Mouse (Mus musculus) limb, embryonic 15.5 days (tissue): ENCODE data around the gene H2afv. TPM values are rescaled to one million over a fixed set of nuclear protein-coding genes. Genes with fewer than 3 reads are reported as not detected.

Source experiments
- ATAC-seq: fragments of 200-750 bp; cut with Nextera tagmentation; 2 replicates; pipeline ENCODE4 v1.8.0; 2017; ENCODE audit warnings: low read depth, moderate TSS enrichment; ENCODE audit not compliant: insufficient number of reproducible peaks, low FRiP score, low TSS enrichment
- H3K27ac ChIP-seq: fragments of 300-500 bp; sonication (generic); 2 replicates; pipeline ENCODE4 v1.5.1; 2015; ENCODE audit warnings: moderate library complexity, mild to moderate bottlenecking, inconsistent platforms
- H3K27me3 ChIP-seq: fragments of 300-500 bp; sonication (generic); 2 replicates; pipeline ENCODE4 v1.6.1; 2015; ENCODE audit warnings: inconsistent platforms
- H3K36me3 ChIP-seq: fragments of 300-500 bp; sonication (generic); 2 replicates; pipeline ENCODE4 v1.6.1; 2015; ENCODE audit warnings: inconsistent platforms
- H3K4me1 ChIP-seq: fragments of 300-500 bp; sonication (generic); 2 replicates; pipeline ENCODE4 v1.6.1; 2015; ENCODE audit warnings: inconsistent platforms
- H3K4me2 ChIP-seq: fragments of 300-500 bp; sonication (generic); 2 replicates; pipeline ENCODE4 v1.6.1; 2015; ENCODE audit warnings: mild to moderate bottlenecking, inconsistent platforms
- H3K4me3 ChIP-seq: fragments of 300-500 bp; sonication (generic); 2 replicates; pipeline ENCODE4 v1.5.1; 2015; ENCODE audit warnings: mild to moderate bottlenecking, inconsistent platforms
- H3K9ac ChIP-seq: fragments of 300-500 bp; sonication (generic); 2 replicates; pipeline ENCODE4 v1.6.1; 2015; ENCODE audit warnings: inconsistent platforms
- H3K9me3 ChIP-seq: fragments of 300-500 bp; sonication (generic); 2 replicates; pipeline ENCODE4 v1.6.1; 2016; ENCODE audit warnings: inconsistent platforms
- WGBS: fragments of 180-500 bp; shearing (Covaris S2); methylation state at CpG from one replicate; pipeline ENCODE4 v1.1.7; 2015; 5-methylcytosine and 5-hydroxymethylcytosine counted together
- polyA plus RNA-seq: library from polyadenylated mRNA; unstranded; fragments of >200 nt; fragmentation: Nextera tagmentation; extraction: Ambion mirVana; gene quantifications from 2 replicates; pipeline ENCODE4 v1.2.1, GENCODE M21; 2015

Gene H2afv
- 402 and 435 TPM in 2 replicates for polyA plus RNA-seq

DNA sequence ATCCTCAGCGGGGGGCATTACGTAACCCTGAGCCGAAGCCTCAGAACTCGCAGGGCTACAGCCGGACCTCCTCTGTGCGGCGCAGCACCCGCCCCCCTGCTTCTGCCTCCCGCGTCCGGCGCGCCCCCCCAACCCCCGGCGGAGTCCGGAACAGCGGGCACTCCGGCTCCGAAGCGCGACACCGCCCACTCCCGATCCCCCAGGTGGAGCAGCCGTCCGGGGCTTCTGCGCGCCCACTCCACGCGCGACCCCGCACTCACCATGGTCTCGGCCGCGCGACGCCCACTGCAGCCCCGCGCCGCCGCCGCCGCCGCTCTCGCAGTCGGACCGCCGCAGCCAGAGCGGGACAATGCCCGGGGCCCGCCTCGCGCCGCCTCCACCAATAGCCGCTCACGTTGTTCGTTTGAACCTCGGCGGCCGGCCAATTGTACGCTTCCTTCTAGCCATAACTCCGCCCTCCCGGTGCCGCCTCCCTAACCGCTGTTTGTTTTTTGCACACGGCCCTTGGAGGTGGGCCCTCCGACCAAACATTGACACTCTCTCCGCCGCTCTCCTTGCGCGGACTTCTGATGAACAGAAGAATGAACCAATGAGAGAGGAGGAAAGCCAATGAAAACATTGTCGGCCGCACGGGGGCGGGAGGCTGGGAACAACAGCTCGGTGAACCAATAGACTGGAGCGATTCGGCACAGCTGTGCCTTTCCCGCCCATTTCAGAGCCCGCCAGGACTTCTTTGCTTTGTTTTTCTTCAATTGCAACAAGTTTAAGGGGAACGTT is at the start of gene H2afv:
TSS of gene H2afv (minus strand) at position 367 of the 777 bp plus-strand sequence.
- peak within 1 kb of the TSS; percentile 52 for H3K4me2 ChIP-seq

DNA sequence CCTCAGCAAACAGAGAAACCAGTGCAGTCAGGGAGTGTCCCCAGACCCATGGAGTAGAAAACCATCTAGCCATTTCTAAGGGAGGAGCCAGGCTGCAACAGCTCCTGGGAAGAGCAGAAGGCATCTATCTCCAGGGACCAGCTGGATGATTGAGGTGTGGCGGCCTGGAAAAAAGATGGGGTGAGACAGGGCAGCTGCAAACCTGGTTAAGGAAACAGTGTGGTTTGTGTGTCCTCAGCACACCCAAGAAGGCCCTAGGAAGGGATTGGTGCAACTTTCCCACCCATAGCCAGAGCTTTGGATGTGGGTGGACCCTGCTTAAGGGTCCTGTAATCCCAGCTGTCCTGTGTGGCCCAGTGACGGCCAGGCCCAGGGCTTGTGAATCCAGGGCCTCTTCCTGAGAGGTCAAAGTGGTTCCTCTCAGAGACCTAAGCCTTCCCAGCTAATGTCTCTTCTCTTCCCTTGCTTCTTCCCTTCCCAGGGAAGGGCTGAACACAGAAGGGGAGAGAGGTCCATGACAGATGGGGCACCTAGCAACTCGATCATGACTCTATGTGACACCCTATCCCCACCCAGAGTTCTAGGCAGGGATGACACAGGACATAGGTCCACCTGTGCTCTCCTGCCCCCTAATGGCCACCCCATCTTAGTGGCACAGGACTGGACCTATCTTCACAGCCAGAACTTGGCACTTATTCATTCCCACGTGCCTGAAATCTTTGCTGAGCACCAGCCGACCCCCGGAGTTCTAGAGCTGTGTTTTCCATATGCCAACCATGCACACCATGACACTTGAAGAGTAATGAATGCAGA is 45.7 kb upstream of the H2afv start:
- ATAC-seq, result no peak
- WGBS, result 51% methylated on average over 6 of the region's 6 CpGs

More for the DNA sequence above, at the start of gene H2afv:
- peak within 1 kb of the TSS; percentile 98 for H3K27ac ChIP-seq
- peaks cover 3% of the 10 kb centered on the region; the same call in 1 of the 2 replicates for H3K4me1 ChIP-seq
- H3K36me3 ChIP-seq, result no peaks in the 10 kb centered on the region
- H3K27me3 ChIP-seq, result no peaks in the 10 kb centered on the region
- ATAC-seq, result peak; percentile 100
- H3K4me3 ChIP-seq, result peak within 1 kb of the TSS; percentile 92
- peak within 1 kb of the TSS; percentile 87 for H3K9ac ChIP-seq
- H3K9me3 ChIP-seq, result no peaks in the 10 kb centered on the region
- WGBS, result under 1% methylated on average over 79 of the region's 80 CpGs

DNA sequence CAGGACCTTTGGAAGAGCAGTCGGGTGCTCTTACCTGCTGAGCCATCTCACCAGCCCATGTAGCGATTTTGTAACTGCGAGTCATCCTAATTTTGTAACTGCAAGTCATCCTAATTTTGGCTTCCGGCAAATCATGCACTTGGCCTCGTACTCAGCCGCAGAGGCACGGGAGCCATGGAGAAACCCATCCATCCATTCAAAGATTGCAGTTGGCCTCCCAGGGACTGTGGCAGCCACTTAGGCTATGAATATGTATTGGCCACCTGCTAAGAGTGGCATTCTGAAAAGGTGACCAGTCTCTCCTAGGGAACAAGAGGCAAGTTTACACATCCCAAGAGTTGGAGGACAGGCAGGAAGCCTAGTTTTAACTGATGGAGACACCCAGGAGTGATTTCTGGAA is 45.0 kb upstream of the H2afv start:
- Histone ChIP-seq H3K27me3 (no peaks in the 10 kb centered on the region), H3K27ac (no peak overlapping the region), H3K9ac (no peak overlapping the region), H3K4me2 (no peak overlapping the region), H3K4me1 (no peaks in the 10 kb centered on the region), H3K36me3 (no peaks in the 10 kb centered on the region), H3K9me3 (no peaks in the 10 kb centered on the region), H3K4me3 (no peak overlapping the region)
- whole genome bisulfite sequencing, result 94% methylated on average over 7 of the region's 7 CpGs
- ATAC-seq, result no peak

More for the DNA sequence above, 45.7 kb upstream of the H2afv start:
- Histone ChIP-seq H3K9ac (no peak overlapping the region), H3K27me3 (no peaks in the 10 kb centered on the region), H3K9me3 (no peaks in the 10 kb centered on the region), H3K27ac (no peak overlapping the region), H3K4me2 (no peak overlapping the region), H3K36me3 (no peaks in the 10 kb centered on the region), H3K4me1 (no peaks in the 10 kb centered on the region), H3K4me3 (no peak overlapping the region)

DNA sequence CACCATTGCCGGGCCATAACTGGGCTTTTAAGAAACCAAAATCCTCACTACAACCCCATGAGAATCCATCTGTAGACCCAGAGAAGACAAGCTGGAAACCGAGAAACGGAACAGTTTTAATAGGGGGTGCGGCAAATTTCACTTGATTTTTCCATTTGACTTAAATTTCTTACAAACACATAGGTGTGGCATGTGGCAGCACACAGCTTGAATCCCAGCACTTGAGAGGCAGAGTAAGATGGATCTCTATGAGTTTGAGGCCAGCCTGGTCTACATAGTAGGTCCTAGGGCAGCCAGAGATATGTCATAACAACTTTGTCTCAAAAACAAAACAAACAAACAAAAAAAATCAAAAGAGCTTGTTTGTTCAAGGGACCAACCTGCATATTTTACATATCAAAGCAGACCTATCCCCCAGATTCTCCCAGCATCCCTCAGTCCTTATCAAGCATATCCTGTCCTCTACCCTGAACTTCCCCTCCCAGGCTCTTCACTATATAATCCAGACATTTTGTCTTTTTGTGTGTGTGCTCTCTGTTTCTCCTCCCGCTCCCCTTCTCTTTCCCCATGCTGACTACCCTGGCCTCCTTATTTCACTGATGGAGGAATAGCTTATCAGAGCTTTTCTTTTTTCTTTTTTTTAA is 43.9 kb upstream of the H2afv start:
- Histone ChIP-seq H3K27ac (no peak overlapping the region), H3K4me3 (no peak overlapping the region), H3K9ac (no peak overlapping the region), H3K4me2 (no peak overlapping the region), H3K9me3 (no peaks in the 10 kb centered on the region), H3K36me3 (no peaks in the 10 kb centered on the region), H3K4me1 (no peaks in the 10 kb centered on the region), H3K27me3 (no peaks in the 10 kb centered on the region)
- WGBS, result 92% methylated on average over 5 of the region's 5 CpGs
- ATAC-seq, result no peak

DNA sequence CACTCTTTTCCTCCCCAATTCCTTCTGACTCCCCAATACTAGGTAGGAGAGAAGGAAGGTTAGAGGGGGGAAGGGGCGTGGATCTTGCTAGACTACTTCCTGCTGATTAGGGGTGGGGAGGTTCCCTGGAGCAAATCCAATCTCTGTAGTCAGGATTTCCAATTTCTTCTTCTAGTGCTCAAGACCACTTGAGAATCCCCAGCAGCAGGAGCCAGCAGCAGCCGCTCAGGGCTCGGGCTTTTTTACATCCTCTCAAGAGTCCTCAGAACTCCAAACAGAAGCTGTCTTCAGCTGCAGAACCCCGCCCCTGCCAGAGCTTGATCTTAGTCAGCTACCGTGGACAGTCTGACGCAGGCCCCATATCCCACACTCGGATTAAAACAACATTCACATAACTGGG is 43.3 kb upstream of the H2afv start:
- WGBS, result 50% methylated on average over 7 of the region's 7 CpGs
- no peak overlapping the region for H3K4me3 ChIP-seq
- no peak overlapping the region for H3K4me2 ChIP-seq
- H3K27ac ChIP-seq, result no peak overlapping the region
- no peaks in the 10 kb centered on the region for H3K9me3 ChIP-seq
- H3K36me3 ChIP-seq, result no peaks in the 10 kb centered on the region
- H3K4me1 ChIP-seq, result no peaks in the 10 kb centered on the region
- H3K27me3 ChIP-seq, result no peaks in the 10 kb centered on the region
- no peak for ATAC-seq
- no peak overlapping the region for H3K9ac ChIP-seq

DNA sequence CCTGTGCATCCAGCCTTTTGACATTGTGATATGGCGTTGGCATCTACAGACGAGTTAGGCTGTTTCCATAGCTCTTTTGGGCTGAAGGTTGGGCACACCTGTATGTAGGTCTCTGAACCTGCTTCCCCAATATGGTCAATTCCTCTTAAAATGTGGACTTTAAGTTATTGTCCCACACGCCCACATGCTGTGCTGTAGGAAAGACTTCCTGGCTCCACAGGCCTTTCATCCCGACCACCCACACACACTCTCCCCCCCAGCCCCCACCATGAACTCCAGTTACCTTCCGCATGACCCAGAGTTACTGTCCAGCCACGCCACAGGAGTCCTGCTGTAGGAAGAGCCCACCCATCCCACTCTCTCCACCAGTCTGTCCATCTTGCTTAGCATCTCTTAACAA is 42.7 kb upstream of the H2afv start:
- no peaks in the 10 kb centered on the region for H3K9me3 ChIP-seq
- H3K4me2 ChIP-seq, result no peak overlapping the region
- H3K27ac ChIP-seq, result no peak overlapping the region
- H3K4me1 ChIP-seq, result no peaks in the 10 kb centered on the region
- H3K36me3 ChIP-seq, result no peaks in the 10 kb centered on the region
- WGBS, result 58% methylated on average over 6 of the region's 6 CpGs
- ATAC-seq, result no peak
- H3K4me3 ChIP-seq, result no peak overlapping the region
- H3K9ac ChIP-seq, result no peak overlapping the region
- H3K27me3 ChIP-seq, result no peaks in the 10 kb centered on the region

DNA sequence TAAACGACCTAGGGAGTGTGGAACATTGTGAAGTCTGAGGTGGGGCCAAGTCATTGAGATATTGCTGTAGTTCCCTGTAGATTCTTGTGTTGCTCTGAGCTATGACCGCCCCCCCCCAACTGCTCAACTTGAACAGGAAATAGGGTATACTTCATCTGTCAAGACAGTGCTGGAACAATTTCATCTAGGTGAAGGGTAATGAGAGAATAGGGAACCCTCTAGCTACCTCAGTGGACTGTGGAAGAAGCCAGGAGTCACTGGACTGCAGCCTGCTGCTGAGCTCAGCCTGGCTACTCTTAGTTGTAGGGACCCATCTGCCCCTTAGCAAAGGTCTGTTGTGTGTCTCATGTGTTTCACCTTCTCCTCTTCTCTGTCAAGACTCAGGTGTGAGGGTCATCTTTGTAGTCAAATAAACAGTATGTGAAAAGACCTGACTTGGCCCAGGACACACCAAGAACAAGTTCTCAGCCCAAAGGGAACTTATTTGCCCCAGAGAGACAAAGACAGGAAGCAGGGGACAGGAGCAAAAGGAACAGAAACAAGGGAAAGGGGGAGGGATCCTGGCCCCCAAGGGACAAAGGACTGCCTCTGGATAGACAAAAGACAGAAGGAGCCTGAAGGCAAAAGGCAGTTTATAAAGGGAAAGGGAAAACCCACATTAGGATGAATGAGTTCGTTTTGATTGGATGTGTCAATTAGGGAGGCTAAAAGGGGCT is 40.2 kb upstream of the H2afv start:
- no peaks in the 10 kb centered on the region for H3K4me1 ChIP-seq
- H3K36me3 ChIP-seq, result no peaks in the 10 kb centered on the region
- H3K4me3 ChIP-seq, result no peak overlapping the region
- H3K9me3 ChIP-seq, result no peaks in the 10 kb centered on the region
- H3K27ac ChIP-seq, result no peak overlapping the region
- H3K9ac ChIP-seq, result no peak overlapping the region
- 50% methylated on average over 3 of the region's 3 CpGs for WGBS
- no peaks in the 10 kb centered on the region for H3K27me3 ChIP-seq
- no peak for ATAC-seq
- no peak overlapping the region for H3K4me2 ChIP-seq

DNA sequence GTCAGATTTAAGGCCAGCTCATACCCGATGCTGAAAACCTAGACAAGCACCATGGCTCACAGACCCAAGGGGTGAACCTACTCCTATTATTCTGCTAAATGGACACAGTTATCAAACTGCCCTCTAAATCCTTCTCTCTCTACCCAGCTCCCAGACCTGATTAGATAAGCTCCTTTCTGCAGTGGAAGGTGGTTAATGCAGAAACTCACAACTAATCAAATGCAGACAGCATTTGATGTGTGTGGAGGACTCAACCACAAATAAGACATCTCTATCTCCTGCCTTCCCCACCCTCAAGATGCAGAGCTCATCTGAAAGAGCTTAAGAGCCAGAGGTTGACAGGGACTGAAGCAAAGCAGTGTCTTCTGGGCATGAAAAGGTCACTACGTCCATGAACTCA is 38.9 kb upstream of the H2afv start:
- Histone ChIP-seq H3K4me1 (no peaks in the 10 kb centered on the region), H3K9me3 (no peaks in the 10 kb centered on the region), H3K9ac (no peak overlapping the region), H3K4me2 (no peak overlapping the region), H3K36me3 (no peaks in the 10 kb centered on the region), H3K27ac (no peak overlapping the region), H3K27me3 (no peaks in the 10 kb centered on the region), H3K4me3 (no peak overlapping the region)
- 85% methylated on average over 2 of the region's 2 CpGs for WGBS
- ATAC-seq, result no peak

DNA sequence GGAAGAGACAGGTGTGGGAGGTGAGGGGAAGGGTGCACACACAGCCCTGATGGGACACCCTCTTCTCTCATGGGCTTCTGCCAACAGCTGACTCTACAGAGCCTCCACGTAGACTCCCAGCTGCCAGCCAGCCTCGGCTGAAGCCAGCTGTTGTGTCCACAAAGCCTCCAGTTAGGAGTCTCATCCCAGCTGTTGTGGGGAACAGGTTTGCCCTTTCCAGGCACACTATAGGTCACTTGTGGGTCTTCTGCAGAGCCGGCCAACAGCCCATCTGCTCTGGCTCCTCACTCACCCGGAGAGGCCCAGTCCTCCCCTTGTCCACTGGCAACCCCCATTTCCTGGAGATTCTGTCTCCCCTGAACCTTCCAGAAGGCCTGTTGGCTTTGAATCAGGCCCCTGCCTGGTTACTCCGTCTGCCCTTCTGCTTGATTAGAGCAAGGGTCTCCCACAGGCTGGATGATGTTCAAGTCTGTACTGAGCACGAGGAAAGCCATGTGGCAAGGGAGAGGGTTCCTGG is 37.5 kb upstream of the H2afv start:
- Histone ChIP-seq H3K4me2 (no peak overlapping the region), H3K36me3 (no peaks in the 10 kb centered on the region), H3K9ac (no peak overlapping the region), H3K27ac (no peak overlapping the region), H3K27me3 (no peaks in the 10 kb centered on the region), H3K4me3 (no peak overlapping the region), H3K9me3 (no peaks in the 10 kb centered on the region), H3K4me1 (no peaks in the 10 kb centered on the region)
- 74% methylated on average over 6 of the region's 6 CpGs for WGBS
- peak; percentile 42; the same call in 1 of the 2 replicates for ATAC-seq

DNA sequence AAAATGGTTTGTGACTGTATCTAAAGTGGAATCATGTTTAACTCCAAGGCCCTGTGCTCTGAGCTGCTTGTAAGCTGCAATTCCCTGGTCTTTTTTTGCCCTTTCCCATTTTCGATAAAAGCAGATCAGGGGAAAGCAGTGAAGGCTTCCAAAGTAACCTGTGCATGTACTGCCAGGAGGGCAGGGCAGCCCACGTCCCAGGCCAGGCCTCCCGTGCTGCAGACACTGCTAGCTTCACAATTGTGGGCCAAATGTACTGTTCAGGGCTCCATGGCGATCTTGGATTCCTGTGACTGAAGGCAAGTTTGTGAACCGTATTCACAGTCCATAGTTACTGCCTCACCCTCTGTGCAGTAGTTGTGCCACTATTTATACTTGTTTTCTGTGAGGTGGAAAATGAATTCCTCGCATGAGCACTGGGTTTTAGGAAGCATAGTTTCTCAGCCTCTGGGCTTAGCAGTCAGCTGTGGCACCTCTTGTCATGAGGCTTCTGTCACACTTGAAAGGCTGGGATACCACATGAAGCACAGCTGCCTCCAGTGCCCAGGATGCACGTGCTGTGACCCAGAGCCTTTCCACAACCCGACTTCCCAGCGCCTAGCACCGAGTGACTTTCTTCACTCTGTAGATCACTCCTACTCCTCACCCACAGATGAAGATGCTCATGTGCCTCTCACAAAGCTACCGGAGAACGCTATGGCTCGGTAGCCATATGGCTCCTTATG is 36.6 kb upstream of the H2afv start:
- H3K4me2 ChIP-seq, result no peak overlapping the region
- H3K4me1 ChIP-seq, result no peaks in the 10 kb centered on the region
- H3K36me3 ChIP-seq, result no peaks in the 10 kb centered on the region
- no peaks in the 10 kb centered on the region for H3K9me3 ChIP-seq
- H3K4me3 ChIP-seq, result no peak overlapping the region
- ATAC-seq, result no peak
- no peak overlapping the region for H3K9ac ChIP-seq
- 78% methylated on average over 13 of the region's 13 CpGs for WGBS
- H3K27ac ChIP-seq, result no peak overlapping the region
- no peaks in the 10 kb centered on the region for H3K27me3 ChIP-seq

DNA sequence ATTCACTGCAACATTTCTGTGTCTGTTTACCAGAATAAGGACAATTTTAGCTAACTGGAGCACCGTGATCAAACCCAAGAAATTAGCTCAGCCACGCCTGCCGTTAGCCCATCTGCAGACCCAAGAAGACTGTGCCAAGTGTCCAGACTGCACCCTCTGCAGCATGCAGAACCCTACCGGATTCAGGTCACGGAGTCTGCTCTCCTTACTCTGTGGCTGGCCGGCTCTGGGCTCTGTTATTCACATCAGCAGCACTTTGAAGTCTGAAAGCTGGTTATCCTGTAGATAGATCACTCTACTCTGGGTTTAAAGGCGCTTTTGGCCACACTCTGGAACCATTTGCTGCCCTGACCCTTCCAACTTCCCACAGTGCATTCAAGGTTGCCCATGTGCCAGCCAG is 35.9 kb upstream of the H2afv start:
- H3K27ac ChIP-seq, result no peak overlapping the region
- H3K4me1 ChIP-seq, result no peaks in the 10 kb centered on the region
- no peaks in the 10 kb centered on the region for H3K36me3 ChIP-seq
- H3K9me3 ChIP-seq, result no peaks in the 10 kb centered on the region
- 64% methylated on average over 7 of the region's 7 CpGs for WGBS
- H3K9ac ChIP-seq, result no peak overlapping the region
- no peak overlapping the region for H3K4me2 ChIP-seq
- H3K27me3 ChIP-seq, result no peaks in the 10 kb centered on the region
- no peak for ATAC-seq
- no peak overlapping the region for H3K4me3 ChIP-seq
